Comparison of ENCODE assay signal across 16 mouse cellular contexts in genomic region chr17:48650556-48650955, GRCm38 (mm10).
"Had no signal": no experiment of that assay in that cellular context is flagged by ENCODE, and none has a peak within 500 bp of the region (broad histone marks: within the 10 kb centered on the region; RNA-seq: fewer than 3 reads in every experiment).

No protein-coding gene starts in this region.

- H3K36me3 ChIP-seq: intestine, embryonic 15.5 days; kidney, embryonic 15.5 days; limb, embryonic 13.5 days; midbrain, embryonic 12.5 days; neural tube, embryonic 12.5 days had no signal

- H3K27me3 ChIP-seq: intestine, embryonic 15.5 days; kidney, embryonic 15.5 days; limb, embryonic 13.5 days; midbrain, embryonic 12.5 days; neural tube, embryonic 12.5 days had no signal

- H3K27ac ChIP-seq: intestine, embryonic 15.5 days; kidney, embryonic 15.5 days; left cerebral cortex, adult 2 months; limb, embryonic 13.5 days; liver, embryonic 14.5 days; midbrain, embryonic 12.5 days; neural tube, embryonic 12.5 days; stomach, postnatal 0 days had no signal

- H3K4me1 ChIP-seq: intestine, embryonic 15.5 days; limb, embryonic 13.5 days; midbrain, embryonic 12.5 days; neural tube, embryonic 12.5 days had no signal

- H3K4me2 ChIP-seq: intestine, embryonic 15.5 days; kidney, embryonic 15.5 days; limb, embryonic 13.5 days; midbrain, embryonic 12.5 days; neural tube, embryonic 12.5 days had no signal

- DNase-seq: kidney, adult 2 months; kidney, postnatal 14 days; left cerebral cortex, postnatal 4 days; lung, adult 18-20 months; retina, postnatal 1 day; thymus, adult 18-20 months; thymus, postnatal 14 days had no signal

- ATAC-seq: intestine, embryonic 15.5 days had no signal

- H3K9ac ChIP-seq: intestine, embryonic 15.5 days; kidney, embryonic 15.5 days; limb, embryonic 13.5 days; liver, embryonic 14.5 days; midbrain, embryonic 12.5 days; neural tube, embryonic 12.5 days had no signal

- H3K4me3 ChIP-seq: intestine, embryonic 15.5 days; kidney, embryonic 15.5 days; left cerebral cortex, adult 2 months; limb, embryonic 13.5 days; midbrain, embryonic 12.5 days; myocyte; neural tube, embryonic 12.5 days had no signal

- H3K9me3 ChIP-seq: intestine, embryonic 15.5 days; kidney, embryonic 15.5 days had no signal
